Mouse (Mus musculus) brain, embryonic 14.5 days (tissue): Measurements from ENCODE around the gene Srrd. TPM values are rescaled to one million over a fixed set of nuclear protein-coding genes. Genes with fewer than 3 reads are reported as not detected.

Source experiments
- DNase-seq: peaks from one replicate; pipeline ENCODE4 v3.0.0-alpha.2; 2011; ENCODE audit warnings: low read depth
- CTCF ChIP-seq: fragments of 200-500 bp; IDR thresholded peaks from 2 replicates; pipeline ENCODE4 v1.5.1; 2012; ENCODE audit warnings: inconsistent platforms, mild to moderate bottlenecking, moderate library complexity, borderline replicate concordance; ENCODE audit not compliant: insufficient read depth, insufficient read length; ENCODE audit errors: extremely low read depth
- POLR2A ChIP-seq: fragments of 200-500 bp; IDR thresholded peaks from 2 replicates; pipeline ENCODE4 v1.6.1; 2012; ENCODE audit warnings: mild to moderate bottlenecking, inconsistent platforms, borderline replicate concordance; ENCODE audit not compliant: poor library complexity, insufficient read depth, insufficient read length, severe bottlenecking; ENCODE audit errors: extremely low read depth
- polyA plus RNA-seq: library from polyadenylated mRNA; depleted of rRNA; stranded (reverse); fragments of >200 nt; gene quantifications from 2 replicates; pipeline ENCODE4 v1.2.3, GENCODE M21; 2012

Srrd gene
- polyA plus RNA-seq, 1 experiment = 69.5 TPM

DNA sequence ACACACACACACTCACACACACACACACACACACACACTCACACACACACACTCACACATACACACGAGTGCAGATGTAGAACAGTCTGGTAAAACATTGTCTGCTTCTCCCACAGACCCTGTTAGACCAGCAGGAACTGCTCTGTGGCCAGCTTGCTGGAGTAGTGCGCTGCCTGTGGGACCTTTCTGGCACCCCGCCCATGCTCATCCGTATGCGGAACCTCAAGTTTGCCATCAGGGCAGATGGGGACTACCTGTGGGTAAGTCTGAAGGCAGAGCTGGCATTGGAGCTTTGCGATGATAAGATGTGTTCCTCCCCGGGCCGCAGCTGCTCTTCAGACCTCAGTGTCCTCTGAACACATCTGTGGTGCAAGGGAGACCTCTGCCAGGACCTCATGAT, 6.3 kb upstream of the Srrd start:
- no peak for DNase-seq
- no peak for TF ChIP-seq CTCF
- no peak for TF ChIP-seq POLR2A

DNA sequence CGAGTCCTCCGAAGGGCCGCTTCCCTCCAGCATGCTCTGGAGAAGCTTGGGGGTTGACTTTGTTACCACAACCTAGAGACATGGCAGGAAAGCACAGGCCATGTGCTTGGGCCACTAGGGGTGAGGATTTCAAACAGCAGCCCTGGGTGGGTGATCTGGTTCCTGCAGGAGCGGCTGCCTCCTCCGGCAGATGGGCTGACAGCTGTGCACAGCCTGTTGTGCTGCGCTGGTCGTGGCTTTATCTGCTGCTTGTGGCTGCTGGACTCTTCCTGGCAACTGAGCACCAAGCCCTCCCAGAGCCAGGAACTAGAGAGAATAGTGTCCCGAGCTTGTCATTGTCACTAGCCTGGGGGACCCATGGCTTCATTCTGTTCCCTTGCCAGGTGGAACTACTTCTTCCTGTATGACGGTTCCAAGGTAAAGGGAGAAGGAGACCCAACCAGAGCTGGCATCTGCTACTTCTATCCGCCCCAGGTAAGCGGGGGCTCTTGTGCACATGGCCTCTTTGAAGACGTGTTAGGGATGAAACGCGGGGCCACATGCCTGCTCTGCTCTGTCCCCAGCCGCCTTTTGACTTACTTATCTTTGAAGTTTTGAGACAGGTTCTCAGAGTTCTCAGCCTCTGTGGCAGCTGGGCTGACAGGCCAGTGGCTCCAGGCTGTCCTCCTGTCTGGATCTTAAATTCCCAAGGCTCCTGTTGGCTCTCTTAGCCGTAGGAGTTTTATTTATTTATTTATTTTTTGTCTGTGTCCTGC, 3.5 kb upstream of the Srrd start:
- DNase-seq = no peak
- no peak for TF ChIP-seq CTCF
- TF ChIP-seq POLR2A = no peak

DNA sequence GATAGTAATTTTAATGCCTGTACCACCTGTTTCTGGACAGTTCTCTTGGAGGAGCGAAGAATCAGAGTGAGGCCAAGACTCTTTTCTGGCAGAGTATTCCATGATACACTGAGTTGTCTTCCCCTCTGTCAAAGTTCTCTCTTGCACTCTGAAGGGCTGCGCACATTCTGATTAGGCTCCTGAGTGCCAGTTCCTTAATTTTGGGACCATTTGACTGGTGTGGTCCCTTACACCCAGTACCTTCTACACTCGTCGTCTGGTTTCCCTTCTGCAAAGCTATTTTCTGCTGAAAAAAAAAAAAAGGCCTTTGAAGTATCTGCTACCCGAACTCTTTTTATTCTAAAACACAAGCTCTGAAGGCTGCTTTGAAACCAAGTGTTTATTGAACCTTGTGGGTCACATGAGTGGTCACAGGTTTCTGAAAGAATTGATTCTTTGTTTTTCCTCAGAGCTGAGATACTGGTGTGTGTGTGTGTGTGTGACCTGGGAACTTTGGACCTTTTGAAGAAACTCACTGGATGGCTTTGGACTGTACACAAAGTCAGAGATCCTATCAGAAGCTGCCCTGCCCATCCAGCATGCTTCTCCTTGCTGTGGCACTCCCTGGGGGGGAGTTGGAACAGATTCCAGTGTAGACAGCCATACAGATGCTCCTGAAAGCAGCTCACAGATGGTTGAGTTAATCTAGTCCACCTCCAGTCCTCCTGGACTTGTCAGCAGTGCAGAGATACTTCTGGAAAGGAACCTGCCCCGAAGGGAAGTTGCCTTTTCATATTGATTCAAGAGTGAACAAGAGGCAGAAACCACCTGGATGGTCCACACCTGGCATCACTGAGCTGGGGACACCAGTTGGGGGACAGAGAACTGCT, 1.5 kb upstream of the Srrd start:
- TF ChIP-seq POLR2A (no peak), CTCF (no peak)
- no peak for DNase-seq

DNA sequence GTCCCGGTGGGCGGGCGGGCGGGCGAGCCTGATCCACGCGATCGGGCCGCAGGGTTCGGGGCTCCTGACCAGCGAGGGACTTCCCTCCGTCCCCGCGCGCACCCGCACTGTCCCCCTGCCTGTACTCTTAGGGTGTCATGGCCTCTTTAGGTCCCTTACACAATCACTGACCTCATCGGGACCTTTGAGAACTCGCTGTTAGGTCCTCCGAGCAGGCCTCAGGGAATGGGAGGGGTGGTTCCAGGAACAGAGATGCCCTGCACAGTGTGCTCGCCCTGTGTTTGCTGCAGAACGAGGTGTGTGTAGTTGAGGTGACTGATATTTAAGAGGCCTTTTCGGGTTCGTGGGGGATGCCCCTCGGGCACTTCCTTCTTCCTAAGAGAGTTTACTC, 360 bp upstream of the Srrd start:
- peak; percentile 43 for DNase-seq
- TF ChIP-seq CTCF = no peak
- no peak for TF ChIP-seq POLR2A

DNA sequence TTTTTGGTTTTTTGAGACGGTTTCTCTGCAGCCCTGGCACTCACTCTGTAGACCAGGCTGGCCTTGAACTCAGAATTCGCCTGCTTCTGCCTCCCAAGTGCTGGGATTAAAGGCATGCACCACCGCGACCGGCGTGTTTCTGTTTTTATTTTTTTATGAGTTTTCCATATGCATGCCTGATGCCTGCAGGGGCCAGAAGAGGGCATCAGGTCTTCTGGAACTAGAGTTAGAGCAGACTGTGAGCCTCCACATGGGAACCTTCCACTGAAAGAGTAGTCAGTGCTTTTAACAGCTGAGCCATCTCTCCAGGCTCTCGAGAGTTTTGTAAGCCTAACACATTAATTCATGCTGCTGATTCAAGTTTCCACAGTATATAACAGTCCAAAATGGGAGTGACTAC, 3.6 kb downstream of the Srrd start:
- peak; percentile 28 for DNase-seq
- TF ChIP-seq POLR2A (no peak), CTCF (peak; percentile 19; the same call in 1 of the 2 replicates)

DNA sequence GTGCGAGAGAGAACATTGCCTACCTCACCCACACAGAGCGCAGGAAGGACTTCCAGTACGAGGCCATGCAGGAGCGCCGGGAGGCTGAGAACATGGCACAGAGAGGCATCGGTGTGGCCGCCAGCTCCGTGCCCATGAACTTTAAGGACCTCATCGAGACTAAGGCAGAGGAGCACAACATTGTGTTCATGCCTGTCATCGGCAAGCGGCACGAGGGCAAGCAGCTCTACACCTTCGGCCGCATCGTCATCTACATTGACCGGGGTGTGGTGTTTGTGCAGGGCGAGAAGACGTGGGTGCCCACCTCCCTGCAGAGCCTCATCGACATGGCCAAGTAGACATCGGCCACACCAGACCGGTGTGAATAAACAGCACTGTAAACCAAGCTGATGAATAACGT, 5.8 kb downstream of the Srrd start:
- TF ChIP-seq POLR2A (no peak), CTCF (no peak)
- DNase-seq = no peak

DNA sequence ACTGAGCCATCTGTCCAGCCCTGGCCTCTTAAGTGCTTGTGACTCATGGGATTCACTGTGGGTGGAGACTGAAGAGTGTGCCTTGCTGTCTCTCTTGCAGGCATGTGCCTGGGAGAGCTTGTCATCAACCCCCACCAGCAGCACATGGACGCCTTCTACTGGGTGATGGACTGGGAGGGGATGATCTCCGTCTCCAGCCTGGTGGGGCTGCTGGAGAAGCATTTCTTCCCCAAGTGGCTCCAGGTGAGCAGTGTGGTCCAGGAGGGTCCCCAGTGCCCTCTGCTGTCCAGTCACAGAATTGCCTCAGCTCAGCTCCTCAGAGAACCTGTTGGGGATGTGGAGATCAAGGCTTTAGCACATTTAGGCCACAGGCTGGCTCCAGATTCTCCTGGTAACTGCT, 7.4 kb downstream of the Srrd start:
- TF ChIP-seq CTCF (peak; percentile 77), POLR2A (no peak)
- peak; percentile 45 for DNase-seq

DNA sequence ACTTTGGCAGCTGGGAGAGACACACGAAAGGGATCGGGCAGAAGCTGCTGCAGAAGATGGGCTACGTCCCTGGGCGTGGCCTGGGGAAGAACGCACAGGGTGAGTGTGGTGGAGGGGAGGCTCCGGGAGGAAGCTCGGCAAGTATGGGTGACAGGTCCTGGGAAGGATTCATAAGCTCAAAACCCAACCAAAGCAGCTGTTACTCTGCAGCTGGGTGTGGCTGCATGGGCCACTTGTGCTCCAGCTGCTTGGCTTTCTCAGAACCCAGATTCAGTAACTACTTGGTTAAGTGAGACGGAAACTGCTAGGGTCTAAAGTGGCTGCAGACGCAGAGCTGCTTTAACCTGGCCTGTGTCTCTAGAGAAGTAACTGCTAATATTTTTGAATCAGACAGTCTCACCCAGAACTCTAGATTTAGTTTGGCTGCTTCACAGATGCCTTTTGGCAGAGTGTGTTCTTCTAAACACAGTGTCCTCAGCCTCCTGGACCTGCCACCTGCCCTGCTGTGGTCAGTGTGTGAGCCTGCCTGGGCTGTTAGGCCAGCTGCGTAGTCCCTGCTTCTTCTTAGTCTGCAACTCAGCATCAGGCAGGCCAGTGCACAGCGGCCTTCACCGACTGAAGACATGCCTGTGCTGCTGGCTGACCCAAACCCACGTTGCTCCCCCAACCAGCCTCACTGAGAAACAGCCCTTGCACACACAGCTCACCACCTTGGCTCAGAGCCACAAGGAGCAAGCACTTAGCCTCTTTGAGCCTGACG, 12.9 kb downstream of the Srrd start:
- no peak for DNase-seq
- TF ChIP-seq CTCF = no peak
- TF ChIP-seq POLR2A = no peak

DNA sequence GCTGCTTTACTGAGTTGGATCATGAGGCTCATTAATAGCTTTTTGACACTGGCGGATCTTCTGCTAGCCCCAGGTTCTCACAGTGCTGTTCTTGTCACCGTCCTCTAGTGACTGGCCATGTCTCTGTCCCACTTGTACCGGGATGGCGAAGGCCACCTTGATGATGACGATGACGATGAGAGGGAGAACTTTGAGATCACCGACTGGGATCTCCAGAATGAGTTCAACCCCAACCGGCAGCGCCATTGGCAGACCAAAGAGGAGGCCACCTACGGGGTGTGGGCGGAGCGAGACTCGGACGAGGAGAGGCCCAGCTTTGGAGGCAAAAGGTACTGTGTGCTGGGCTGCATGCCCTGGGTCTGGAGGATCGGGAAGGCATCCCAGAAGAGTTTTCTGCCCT, 15.0 kb downstream of the Srrd start:
- TF ChIP-seq CTCF = no peak
- TF ChIP-seq POLR2A = no peak
- DNase-seq = no peak

DNA sequence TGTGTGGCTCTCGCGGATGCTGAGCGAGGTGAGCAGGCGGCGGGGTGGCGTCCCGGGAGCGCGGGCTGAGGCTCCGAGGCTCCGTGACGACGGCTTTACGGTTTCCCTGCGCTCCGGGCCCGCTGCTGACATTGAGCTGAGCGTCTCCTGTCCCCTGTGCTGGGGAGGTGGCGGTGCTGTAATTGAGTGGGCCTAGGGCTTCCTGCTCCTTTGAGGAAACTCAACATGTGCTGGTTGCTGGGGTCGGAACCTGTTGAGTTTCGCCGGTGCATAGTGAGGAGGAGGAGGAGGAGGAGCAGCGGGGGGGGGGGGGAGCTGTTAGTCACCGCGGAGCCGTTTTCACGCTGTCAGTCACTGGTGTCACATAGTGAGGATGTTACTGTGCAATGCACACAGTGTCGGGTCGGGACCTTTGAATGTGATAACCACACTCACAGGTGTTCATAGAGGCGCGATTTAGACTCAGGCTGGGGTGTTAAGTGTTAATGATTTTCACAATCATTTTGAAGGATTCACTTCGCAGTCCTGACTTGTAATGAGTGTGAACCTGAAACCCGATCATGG, 16.3 kb downstream of the Srrd start:
- no peak for DNase-seq
- TF ChIP-seq CTCF = no peak
- TF ChIP-seq POLR2A = 0 out of 2 replicates have a peak, but pooled peaks have one; percentile 2
